Mouse (Mus musculus): ENCODE measurements around the gene Cldn14.

Gene Cldn14

GRCm38 (mm10) chr16:93947396-93947795 is 61.2 kb downstream of the Cldn14 start:
- DNase-seq (ENCODE audit: low read depth, low spot score), result no peak

DNA sequence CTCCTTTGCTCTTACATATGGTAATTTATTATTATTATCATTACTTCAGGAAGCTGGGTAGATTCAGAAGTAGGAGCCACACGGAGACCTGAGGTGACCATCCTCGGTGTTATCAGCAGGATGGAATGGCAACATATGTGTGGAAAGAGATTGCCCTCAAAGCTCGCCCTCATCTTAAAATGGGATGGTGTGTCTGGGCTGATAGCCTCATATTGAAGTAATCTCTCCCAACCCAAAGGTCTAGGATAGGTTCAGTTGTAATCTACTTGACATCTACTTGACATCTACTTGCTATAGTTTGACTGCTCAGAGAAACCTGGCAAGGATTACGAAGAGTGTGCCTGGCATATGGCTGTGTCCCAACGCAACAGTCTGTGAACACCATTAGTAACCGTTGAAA is 64.3 kb downstream of the Cldn14 start:
- DNase-seq (ENCODE audit: low read depth, low spot score), result no peak

DNA sequence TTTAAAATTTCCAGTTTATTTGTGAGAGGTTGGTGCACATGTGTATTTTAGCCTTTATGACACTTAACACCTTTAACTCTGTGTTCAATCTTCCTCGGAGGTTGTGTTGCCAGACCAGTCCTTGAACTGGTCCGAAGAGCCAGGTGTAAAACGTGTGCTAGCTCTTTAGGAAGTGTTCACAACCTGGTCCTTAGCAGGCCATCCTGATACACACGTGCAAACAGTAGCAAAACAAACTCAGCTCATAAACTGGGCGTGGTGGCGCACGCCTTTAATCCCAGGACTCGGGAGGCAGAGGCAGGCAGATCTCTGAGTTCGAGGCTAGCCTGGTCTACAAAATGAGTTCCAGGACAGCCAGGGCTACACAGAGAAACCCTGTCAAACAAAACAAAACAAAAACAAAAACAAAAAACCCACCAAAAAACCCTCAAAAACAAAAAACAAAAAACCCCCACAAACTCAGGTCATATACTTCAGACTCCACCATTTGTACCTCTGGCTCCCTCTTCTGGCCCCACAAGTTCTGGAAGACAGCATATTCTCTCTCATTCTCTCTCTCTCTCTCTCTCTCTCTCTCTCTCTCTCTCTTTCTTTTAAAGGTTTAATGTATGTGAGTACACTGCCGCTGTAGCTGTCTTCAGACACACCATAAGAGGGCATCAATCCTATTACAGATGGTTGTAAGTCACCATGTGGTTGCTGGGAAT is 65.7 kb downstream of the Cldn14 start:
- no peak for DNase-seq (ENCODE audit: low read depth, low spot score)

GRCm38 (mm10) chr16:93941781-93942567 is 66.7 kb downstream of the Cldn14 start:
- DNase-seq (ENCODE audit: low read depth, low spot score), result no peak

DNA sequence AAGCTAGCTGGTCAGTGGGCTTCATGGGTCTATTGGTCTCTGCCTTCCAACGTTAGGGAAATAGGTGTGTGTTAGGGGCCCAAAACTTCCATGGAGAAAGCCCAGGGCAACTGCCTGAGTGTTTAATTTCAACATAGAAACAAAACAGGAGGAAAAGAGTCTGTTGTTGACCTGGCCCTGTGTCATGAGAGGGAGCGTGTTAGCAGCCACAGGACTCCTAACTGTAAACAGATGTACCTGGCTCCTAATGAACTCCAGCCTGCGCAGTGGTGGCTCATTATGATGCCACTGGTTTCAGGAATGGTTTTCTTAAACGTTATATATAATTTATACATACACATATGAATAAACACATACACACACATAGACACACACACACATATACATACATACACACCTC is 68.7 kb downstream of the Cldn14 start:
- DNase-seq (ENCODE audit: low read depth, low spot score), result no peak

- peak; percentile 23 for DNase-seq (ENCODE audit: low read depth, low spot score)
These were observed 70.2 kb downstream of the Cldn14 start for GRCm38 (mm10) chr16:93938400-93938846.

- no peak for DNase-seq (ENCODE audit: low read depth, low spot score)
These were observed 73.6 kb downstream of the Cldn14 start for GRCm38 (mm10) chr16:93935009-93935408.

- no peak for DNase-seq (ENCODE audit: low read depth, low spot score)
These were observed 74.0 kb downstream of the Cldn14 start for GRCm38 (mm10) chr16:93934588-93934987.

GRCm38 (mm10) chr16:93932185-93933168 is 76.2 kb downstream of the Cldn14 start:
- no peak for DNase-seq (ENCODE audit: low read depth, low spot score)

DNA sequence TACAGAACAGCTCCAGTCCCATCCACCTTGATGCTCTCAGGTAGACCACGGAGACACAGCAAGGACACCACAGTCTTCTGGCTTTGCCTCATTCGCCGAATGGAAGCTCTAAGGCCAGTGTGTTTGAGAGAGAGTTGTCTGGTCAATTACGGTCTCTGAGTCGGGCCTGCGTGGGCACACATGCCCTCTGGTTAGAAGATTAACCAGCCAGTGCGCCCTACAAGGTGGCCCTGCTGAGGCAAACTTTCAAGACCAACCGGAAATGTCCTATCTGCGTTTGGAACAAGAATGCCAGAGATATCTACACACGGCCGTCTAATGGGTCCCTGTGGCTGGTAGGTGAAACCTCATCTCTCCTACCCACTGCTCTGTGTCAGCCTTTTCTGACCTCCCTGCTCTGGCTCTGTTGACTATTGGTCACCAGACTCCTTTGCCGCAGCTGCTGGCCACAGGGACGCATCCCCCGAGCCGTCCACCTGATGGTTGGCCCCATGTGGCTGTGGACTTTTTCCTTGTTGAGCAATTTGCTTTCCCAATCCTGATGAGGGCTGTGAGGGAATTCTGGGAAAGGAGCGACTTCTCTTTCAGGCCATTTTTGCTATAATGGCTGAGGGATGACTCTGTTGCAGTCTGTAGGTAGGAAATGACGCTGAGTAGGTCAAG is 79.1 kb downstream of the Cldn14 start:
- DNase-seq (ENCODE audit: low read depth, low spot score), result no peak

- no peak for DNase-seq (ENCODE audit: low read depth, low spot score)
These were observed 82.9 kb downstream of the Cldn14 start for GRCm38 (mm10) chr16:93925684-93926247.

DNA sequence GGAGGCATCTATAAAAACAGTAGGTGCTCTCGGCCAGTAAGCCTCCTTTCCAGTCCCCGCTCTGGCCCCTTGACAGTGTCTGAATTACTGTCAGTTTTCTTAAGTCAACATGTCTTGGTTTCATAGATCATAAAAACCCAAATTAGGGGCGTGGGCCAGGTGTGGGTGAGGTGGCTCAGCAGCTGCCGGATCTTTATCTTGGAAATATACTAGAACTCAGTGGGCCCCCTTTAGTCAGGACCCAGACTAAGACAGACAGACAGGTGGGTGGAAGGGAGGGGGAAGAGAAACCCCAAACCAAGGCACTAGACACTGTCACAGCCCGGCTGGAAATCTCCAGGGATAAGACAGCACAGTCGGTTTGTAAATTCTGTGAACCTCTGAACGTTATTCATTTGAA is 84.8 kb downstream of the Cldn14 start:
- DNase-seq (ENCODE audit: low read depth, low spot score), result no peak

DNA sequence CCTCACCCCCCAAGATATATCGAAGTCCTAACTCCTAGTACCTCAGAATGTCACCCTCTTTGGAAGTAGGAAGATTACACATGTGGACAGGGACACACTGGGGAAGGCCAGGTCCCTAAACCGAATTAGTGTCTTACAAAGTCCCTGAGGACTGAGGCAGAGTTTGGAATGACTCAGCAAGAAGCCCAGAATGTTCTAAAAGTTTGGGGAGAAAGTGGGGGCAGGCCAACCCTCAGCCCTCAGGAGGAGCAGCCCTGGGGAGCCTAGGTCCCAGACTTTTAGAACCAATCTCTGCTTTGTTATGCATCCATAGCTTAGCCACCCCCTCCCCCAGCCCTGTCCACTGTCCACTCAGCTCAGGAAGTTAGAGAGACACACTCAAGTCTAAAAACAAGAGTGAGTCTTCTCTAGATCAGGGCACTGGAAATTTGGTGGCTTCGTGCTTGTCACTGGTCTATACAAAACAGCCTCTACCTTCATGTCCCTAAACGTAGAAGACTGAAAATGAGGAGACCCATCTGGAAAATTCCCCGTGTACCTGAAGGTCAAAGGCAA is 85.7 kb downstream of the Cldn14 start:
- DNase-seq (ENCODE audit: low read depth, low spot score), result no peak

DNA sequence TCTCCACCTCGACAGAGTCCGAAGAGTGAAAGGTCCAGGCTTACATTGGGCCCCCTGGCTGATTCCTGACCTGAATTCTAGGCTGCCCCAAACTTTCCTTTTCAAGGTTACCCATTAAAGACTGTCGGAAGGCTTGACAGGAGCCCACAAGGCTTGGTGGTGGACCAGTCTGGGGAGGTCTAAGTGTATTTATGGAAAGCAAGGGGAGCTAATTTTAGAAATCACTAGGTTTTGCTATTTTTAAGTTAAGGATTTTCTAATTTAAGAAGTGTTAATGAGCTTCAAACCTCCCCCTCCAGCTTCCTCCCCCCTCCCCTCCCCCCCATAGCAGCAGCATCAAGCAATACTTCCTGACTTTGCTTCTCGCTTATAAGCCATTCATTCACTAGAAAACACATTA is 88.0 kb downstream of the Cldn14 start:
- no peak for DNase-seq (ENCODE audit: low read depth, low spot score)

DNA sequence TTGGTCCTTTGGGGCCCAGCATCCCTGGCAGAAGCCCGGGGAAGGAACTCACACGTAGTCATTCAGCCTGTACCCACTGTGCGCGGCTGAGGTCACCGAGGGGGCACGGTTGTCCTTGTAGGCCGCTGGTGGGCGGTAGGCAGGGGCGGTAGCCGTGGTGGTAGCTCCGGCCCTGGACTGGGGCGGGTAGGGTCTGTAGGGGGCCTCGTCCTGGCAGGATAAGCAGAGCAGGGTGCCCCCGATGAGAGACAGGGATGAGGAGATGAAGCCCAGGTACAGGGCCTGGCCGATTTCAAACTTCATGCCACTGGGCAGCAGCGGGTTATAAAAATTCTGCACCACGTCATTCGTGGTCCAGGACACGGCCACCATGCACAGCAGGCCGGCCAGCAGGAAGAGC is 89.4 kb downstream of the Cldn14 start:
- no peak for DNase-seq (ENCODE audit: low read depth, low spot score)

DNA sequence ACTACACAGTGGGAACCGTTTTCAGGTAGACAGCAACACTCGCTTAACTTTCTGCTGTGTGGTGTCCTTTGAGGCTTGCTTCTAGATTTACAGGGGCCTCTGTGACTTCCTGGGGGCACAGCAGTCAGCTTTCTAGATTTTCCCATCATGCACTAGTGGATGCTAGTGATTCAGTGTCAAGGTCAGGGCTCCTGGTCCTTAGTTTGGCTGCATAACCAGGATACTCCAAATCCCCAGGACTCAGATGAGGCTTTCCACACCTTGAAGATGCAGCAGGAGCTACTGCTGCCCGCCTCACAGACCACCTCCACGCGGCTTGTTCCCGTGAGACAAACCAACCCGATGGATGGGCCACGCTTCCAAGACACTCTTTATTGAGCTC is 90.0 kb downstream of the Cldn14 start:
- no peak for DNase-seq (ENCODE audit: low read depth, low spot score)

DNA sequence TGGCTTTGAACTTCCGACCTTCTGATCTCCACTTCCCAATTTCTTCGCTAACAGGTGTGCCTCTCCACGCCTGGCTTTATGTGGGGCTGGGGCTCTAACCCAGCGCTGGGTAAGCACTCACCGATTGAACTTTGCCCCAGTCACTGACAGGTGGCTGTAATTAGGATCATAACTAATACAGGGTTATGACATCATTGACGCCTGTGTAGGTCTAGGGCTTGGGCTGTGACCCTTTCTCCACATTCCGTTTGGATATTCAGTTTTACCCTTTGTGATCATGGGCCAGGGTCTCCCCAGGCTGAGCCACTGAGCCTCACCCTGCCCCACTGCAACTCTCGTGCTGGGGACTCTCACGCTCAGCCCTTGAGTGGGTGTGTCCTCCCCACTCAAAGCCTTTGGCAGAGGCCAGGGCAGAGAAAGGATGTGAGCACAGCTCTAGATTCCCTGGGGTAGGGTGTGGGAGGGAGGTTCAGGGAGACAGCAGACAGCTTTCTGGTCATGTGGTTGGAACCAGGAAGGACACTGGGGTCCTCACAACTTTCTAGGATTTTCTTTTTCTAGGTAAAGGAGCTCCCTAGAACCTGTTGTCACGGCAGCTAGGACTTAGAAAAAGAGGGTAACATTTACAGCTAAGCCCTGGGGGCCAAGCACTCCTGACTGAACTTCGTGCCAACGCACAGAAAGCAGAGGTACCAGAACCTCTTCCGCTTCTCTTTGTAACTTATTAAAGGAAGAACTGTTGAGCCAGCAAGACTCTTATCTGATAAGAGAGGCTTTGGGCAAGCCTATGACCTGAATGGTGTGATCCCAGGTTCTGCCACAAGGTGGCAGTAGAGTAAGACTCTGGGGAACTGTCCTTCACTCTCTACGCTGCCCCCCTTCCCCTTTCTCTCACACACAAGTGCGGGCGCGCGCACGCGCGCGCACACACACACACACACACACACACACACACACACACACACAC is 90.6 kb downstream of the Cldn14 start:
- peak; percentile 69 for DNase-seq (ENCODE audit: low read depth, low spot score)

- DNase-seq (ENCODE audit: low read depth, low spot score), result no peak
These were observed 93.2 kb downstream of the Cldn14 start for GRCm38 (mm10) chr16:93915338-93915849.

GRCm38 (mm10) chr16:93913881-93914576 is 94.6 kb downstream of the Cldn14 start:
- no peak for DNase-seq (ENCODE audit: low read depth, low spot score)
